Mouse (Mus musculus) kidney, adult 11 months (tissue): ENCODE measurements at regions not wholly inside any gene's neighbourhood (a gene's known extent, or its start where the extent isn't known, plus 50 kb on each side); places are given as distances from the start of the nearest gene placed in this dataset.

ENCODE experiments used
- DNase-seq: peaks from one replicate; pipeline ENCODE4 v3.0.0; 2022

GRCm38 (mm10) chr11:41261254-41261653 lies 506.1 kb upstream of the Ccng1 start:
- DNase-seq = no peak

GRCm38 (mm10) chr11:41259915-41260619 lies 505.0 kb upstream of the Ccng1 start:
- DNase-seq = no peak

DNA sequence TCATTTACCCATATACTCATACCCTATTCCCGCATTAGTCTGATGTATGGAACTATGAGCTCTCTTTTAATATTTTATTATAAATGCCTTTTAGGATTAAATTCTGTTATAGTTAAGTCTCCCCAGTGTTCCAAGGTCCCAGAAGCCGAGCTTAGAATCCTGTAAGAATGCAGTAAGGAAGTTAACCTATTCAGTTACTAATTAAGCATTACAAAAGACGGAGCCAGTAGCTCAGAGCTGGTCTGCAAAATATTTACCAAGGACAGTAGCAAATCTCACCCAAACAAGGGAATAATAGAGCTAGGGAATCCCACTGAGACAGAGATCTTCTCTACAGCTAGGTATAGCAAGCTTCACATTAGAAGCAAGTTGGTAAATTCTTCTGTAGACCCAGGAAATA lies 459.4 kb upstream of the Ccng1 start:
- peak; percentile 3 for DNase-seq

GRCm38 (mm10) chr11:41202228-41202627 lies 447.1 kb upstream of the Ccng1 start:
- DNase-seq = no peak

DNA sequence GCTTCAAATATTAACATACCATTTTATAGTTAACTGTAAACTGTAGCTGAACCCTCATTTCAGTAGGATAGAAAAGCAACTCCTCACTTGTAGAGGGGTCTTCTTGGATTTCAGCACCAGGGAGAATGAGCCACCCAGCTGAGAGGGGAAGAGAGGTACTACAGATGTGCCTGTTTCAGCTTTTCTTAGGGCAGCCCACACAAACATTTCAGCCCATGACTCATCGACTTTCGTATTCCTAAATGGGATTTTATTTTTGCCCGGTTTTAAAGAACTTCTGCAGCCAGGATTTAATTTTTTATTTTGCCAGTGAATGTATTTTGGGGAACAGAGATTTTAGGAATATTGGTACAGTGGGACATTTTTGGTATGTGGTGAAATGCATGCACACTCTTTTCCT lies 438.9 kb upstream of the Ccng1 start:
- DNase-seq = no peak

GRCm38 (mm10) chr11:41160492-41161175 lies 405.5 kb upstream of the Ccng1 start:
- no peak for DNase-seq

DNA sequence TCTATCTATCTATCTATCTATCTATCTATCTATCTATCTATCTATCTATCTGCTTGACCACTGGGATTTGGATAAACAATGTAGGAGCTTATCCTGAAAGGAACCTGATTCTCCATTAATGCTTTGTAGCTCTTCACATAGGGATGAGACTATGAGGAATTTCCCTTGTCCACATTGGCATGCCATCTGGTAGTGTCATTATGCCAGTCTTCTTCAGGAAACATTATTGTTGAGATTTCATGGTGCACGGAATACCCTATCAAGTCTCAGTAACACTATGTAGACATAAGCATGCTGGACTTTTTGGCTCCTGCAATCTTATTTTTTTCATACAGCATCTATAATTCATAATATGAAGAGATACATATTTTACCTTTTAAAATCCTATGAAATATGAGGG lies 404.8 kb upstream of the Ccng1 start:
- DNase-seq = no peak

DNA sequence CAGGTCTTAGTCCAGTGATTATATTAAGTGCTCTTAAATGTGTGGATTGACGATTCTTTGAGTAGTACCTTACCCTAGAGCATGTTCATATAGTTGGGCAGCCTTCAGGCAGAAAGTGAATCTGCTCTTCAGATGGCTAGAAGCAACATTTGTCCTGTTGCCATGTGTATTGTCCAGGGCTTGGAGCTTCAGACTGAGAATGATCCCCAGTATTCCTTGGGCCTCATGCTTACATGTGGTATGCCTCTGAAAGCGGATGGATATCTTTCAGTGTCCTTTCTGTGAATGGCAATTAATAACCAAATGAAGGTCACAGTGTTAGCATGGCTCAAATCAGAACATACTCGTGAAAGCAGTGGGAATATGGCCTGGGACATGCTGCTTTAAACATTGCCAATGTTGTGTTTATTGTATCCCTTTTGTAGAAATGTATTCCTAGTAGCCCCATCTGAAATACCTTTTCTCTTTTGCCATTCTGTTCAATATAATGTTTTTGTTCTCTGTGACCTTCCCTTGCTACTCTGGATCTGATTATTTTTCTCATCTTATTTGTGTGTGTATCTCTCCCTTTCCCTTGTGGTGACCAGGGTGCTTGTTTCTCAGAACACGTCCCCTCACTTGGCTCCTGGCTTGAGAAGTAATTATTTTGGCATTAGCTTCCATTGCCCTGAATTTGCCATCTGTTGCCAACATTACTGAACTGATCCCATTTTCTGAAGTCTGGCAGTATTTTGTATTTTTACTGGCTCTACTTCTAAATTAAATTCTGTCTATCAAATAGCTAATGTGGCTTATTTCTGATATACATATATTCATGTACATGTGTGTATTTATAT lies 403.9 kb upstream of the Ccng1 start:
- no peak for DNase-seq

DNA sequence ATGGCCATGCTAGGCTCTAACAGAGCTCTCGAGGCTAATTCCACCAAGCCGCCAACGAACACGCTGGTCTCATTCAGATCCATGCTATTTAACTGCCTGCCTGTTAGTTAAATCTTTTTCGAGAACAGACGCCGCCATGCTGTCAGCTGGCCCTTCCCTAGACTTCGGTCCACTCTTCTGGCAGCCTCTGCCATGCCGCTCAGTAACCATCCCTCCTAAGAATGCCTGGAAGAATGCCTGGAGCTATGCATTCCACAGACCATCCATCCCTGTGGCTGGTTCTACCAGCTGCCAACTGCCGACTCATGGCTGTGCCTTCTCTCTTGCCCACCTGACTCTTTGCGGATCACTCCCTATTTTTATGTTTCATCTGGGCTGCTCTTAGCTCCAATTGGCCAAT lies 402.2 kb upstream of the Ccng1 start:
- no peak for DNase-seq
